Mouse (Mus musculus) cerebellum, adult (tissue): Measurements from ENCODE around the gene Tbc1d15.

Experiments used
- ATAC-seq: cut with Nextera tagmentation; 2 replicates; pipeline ENCODE4 v1.9.2; 2017; ENCODE audit warnings: mild to moderate bottlenecking, moderate library complexity, mixed read lengths; ENCODE audit not compliant: insufficient number of reproducible peaks, low FRiP score, low TSS enrichment

The Tbc1d15 gene

GRCm38 (mm10) chr10:115170496-115171350, 80.5 kb downstream of the Tbc1d15 start:
- no peak for ATAC-seq

DNA sequence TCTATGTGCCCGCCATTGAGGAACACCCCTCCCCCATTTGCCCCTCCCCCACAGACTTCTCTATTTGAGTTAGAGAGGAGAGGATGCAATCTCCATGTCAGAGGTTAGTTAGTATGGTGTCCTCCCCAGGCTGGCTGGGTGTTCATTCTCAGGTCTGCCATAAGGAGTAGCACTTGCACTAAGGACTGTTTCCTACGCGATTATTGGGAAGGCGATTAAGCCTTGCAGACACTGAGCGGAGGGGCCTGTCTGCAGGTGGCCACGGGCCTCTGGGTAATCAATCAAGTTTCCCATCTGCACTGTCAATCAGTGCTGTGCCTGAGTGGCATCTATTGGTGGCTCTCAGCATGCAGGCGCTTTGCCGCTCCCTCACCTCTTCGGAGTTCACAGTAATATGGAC, 81.9 kb downstream of the Tbc1d15 start:
- no peak for ATAC-seq

GRCm38 (mm10) chr10:115160289-115160688, 91.0 kb downstream of the Tbc1d15 start:
- no peak for ATAC-seq
